In genomic region chrX:61709302-61710033, GRCm38 (mm10) we compare ENCODE assay signal across 9 mouse cellular contexts. TPM values are rescaled to one million over a fixed set of nuclear protein-coding genes. Genes with fewer than 3 reads are reported as not detected.
DNase-seq lines count a peak whose midpoint lies in the region; ATAC-seq and TF ChIP-seq lines count a peak whose summit lies in the region.
"Had no signal": no experiment of that assay in that cellular context is flagged by ENCODE, and none has a peak within 500 bp of the region (broad histone marks: within the 10 kb centered on the region; RNA-seq: fewer than 3 reads in every experiment).

Ldoc1 (plus strand) TSS chrX:61709497.

- in situ Hi-C loops in ES-E14 (cut with MboI; ENCODE audit: low sequenced_read_pairs in 2 of 2, unreplicated experiment in 2 of 2) = no loop called here

- H3K9me3 ChIP-seq in ES-E14 (ENCODE audit: control insufficient read depth, insufficient read depth, low read depth, low read length) = no peaks in the 10 kb centered on the region
- H3K9me3 ChIP-seq in forebrain, embryonic 11.5 days (ENCODE audit: control insufficient read depth, low read length) = no peaks in the 10 kb centered on the region
- no peaks in the 10 kb centered on the region for H3K9me3 ChIP-seq in liver, postnatal 0 days (ENCODE audit: low read length)

- no peaks in the 10 kb centered on the region for H3K36me3 ChIP-seq in ES-E14 (ENCODE audit: control insufficient read depth, insufficient read depth, low read length, poor library complexity, severe bottlenecking)
- H3K36me3 ChIP-seq in forebrain, embryonic 11.5 days (ENCODE audit: control insufficient read depth, insufficient read depth, low read length) = no peaks in the 10 kb centered on the region
- H3K36me3 ChIP-seq in liver, postnatal 0 days (replicated peaks; ENCODE audit: insufficient read depth, low read length) = no peaks in the 10 kb centered on the region

- no peak for TF ChIP-seq EP300 in liver, postnatal 0 days (IDR thresholded peaks at IDR 0.05; ENCODE audit: low read depth)

- 44% methylated on average over 30 of the region's 34 CpGs for WGBS in forebrain, embryonic 11.5 days
- 38% methylated on average over 25 of the region's 34 CpGs for WGBS in liver, postnatal 0 days (ENCODE audit: insufficient replicate concordance)

- H3K4me2 ChIP-seq in forebrain, embryonic 11.5 days (ENCODE audit: low read depth, low read length, severe bottlenecking) = peak within 1 kb of the TSS; percentile 52
- H3K4me2 ChIP-seq in liver, postnatal 0 days (ENCODE audit: low read depth, low read length) = peak within 1 kb of the TSS; percentile 29

- no peak within 1 kb of the TSS for H3K27ac ChIP-seq in ES-E14 (ENCODE audit: insufficient read depth, low read depth, low read length, poor library complexity, severe bottlenecking)
- no peak within 1 kb of the TSS for H3K27ac ChIP-seq in forebrain, embryonic 11.5 days (ENCODE audit: low read depth, low read length)
- no peak within 1 kb of the TSS for H3K27ac ChIP-seq in liver, postnatal 0 days (ENCODE audit: low read depth)

- H3K4me1 ChIP-seq in ES-E14 (ENCODE audit: control insufficient read depth in 2 of 2, insufficient read depth in 2 of 2, low read length in 2 of 2, poor library complexity in 1 of 2) = no peaks in the 10 kb centered on the region
- H3K4me1 ChIP-seq in forebrain, embryonic 11.5 days (replicated peaks; ENCODE audit: control insufficient read depth, insufficient read depth, low read length) = no peaks in the 10 kb centered on the region
- H3K4me1 ChIP-seq in liver, postnatal 0 days (ENCODE audit: insufficient read depth) = no peaks in the 10 kb centered on the region

- no peak within 1 kb of the TSS for H3K9ac ChIP-seq in ES-E14 (ENCODE audit: insufficient read depth, low read depth, low read length, poor library complexity, severe bottlenecking)
- H3K9ac ChIP-seq in forebrain, embryonic 11.5 days (ENCODE audit: low read length) = no peak within 1 kb of the TSS
- no peak within 1 kb of the TSS for H3K9ac ChIP-seq in liver, postnatal 0 days (replicated peaks)

- peak; percentile 64; the same call in 1 of the 2 replicates for ATAC-seq in frontal cortex, adult (ENCODE audit: low TSS enrichment)
- peak; percentile 56 for ATAC-seq in forebrain, embryonic 11.5 days (replicated peaks; ENCODE audit: low FRiP score)
- ATAC-seq in liver, postnatal 0 days = no peak

- DNase-seq in frontal cortex, postnatal 14 days (ENCODE audit: low spot score in 2 of 2) = no peak
- DNase-seq in ES-E14 (ENCODE audit: low read depth, low spot score) = peak; percentile 7
- DNase-seq in forebrain, embryonic 11.5 days (ENCODE audit: low spot score) = peak; percentile 51
- no peak for DNase-seq in liver, postnatal 0 days
- no peak for DNase-seq in adrenal gland, postnatal 25 days
- DNase-seq in right cerebral cortex, adult 2 months (ENCODE audit: low spot score in 2 of 2) = no peak
- DNase-seq in kidney, adult 9 months = no peak

- peak within 1 kb of the TSS; percentile 45 to 58 for H3K4me3 ChIP-seq in ES-E14 (ENCODE audit: insufficient read depth in 1 of 2, low read depth in 1 of 2, low read length in 2 of 2, poor library complexity in 1 of 2, severe bottlenecking in 1 of 2)
- peak within 1 kb of the TSS; percentile 24; the same call in 1 of the 2 replicates for H3K4me3 ChIP-seq in forebrain, embryonic 11.5 days (ENCODE audit: low read depth, low read length)
- H3K4me3 ChIP-seq in liver, postnatal 0 days (ENCODE audit: low read depth, low read length) = no peak within 1 kb of the TSS
- H3K4me3 ChIP-seq: erythroblast, embryonic 14.5 days had no signal

- no peak for TF ChIP-seq CTCF in liver, postnatal 0 days (IDR thresholded peaks at IDR 0.05; ENCODE audit: low read depth)

- H3K27me3 ChIP-seq in forebrain, embryonic 11.5 days (ENCODE audit: control insufficient read depth, insufficient read depth, low read length) = no peaks in the 10 kb centered on the region
- H3K27me3 ChIP-seq in liver, postnatal 0 days (ENCODE audit: insufficient read depth, low read length) = no peaks in the 10 kb centered on the region

TF ChIP-seq in ES-E14, 5 proteins besides CTCF, POLR2A, EP300 and RAD21:
- TF ChIP-seq MAFK (IDR thresholded peaks at IDR 0.05; ENCODE audit: insufficient read depth, low read depth, low read length) = no peak
- no peak for TF ChIP-seq ZC3H11A (IDR thresholded peaks at IDR 0.05; ENCODE audit: borderline replicate concordance, low read depth, low read length)
- TF ChIP-seq ZNF384 (IDR thresholded peaks at IDR 0.05; ENCODE audit: low read depth, low read length) = no peak
- no peak for TF ChIP-seq CHD2 (IDR thresholded peaks at IDR 0.05; ENCODE audit: low read depth, low read length)
- TF ChIP-seq HCFC1 (IDR thresholded peaks at IDR 0.05; ENCODE audit: borderline replicate concordance, insufficient read depth, low read length) = no peak

RNA-seq across cellular contexts. Expression of gene Ldoc1, which starts in this region (rescaled TPM):
- total RNA-seq in ES-E14 (2012; rRNA removed) = 3.3 and 4.8 TPM in 2 replicates
- 0.92 and 0.97 TPM in 2 replicates for polyA plus RNA-seq in forebrain, embryonic 11.5 days (2014; fragmentation: Nextera tagmentation; extraction: Ambion mirVana)
- not detected in 2 replicates for polyA plus RNA-seq in liver, postnatal 0 days (2015; fragmentation: Nextera tagmentation; extraction: Ambion mirVana)
- 1.7 and 2.4 TPM in 2 replicates for total RNA-seq in adrenal gland, postnatal 25 days (2021)
- polyA plus RNA-seq: erythroblast, embryonic 14.5 days had no signal

Comparison
In these comparisons a context has a peak if more than half of its experiments do, and no peak if none do; other contexts are left out.
1. Peak in DNase-seq, ATAC-seq, H3K4me3 ChIP-seq and H3K4me2 ChIP-seq in forebrain, embryonic 11.5 days; RNA of the gene not detected or under 1 TPM.